Mouse (Mus musculus) liver, adult 2 months (tissue): ENCODE results near the gene Cacng7. TPM values are rescaled to one million over a fixed set of nuclear protein-coding genes. Genes with fewer than 3 reads are reported as not detected.
"Not testable (repeated sequence)": the region's sequence is repeated elsewhere in the genome, so short reads cannot be mapped to it uniquely, and the experiment has no call there.

ENCODE experiments used
- DNase-seq: peaks from one replicate; pipeline ENCODE4 v3.0.0-alpha.2; 2011; ENCODE audit warnings: low read depth, low spot score; ENCODE audit errors: extremely low read depth
- H3K27ac ChIP-seq: fragments of 200-500 bp; replicated peaks from 2 replicates; pipeline ENCODE4 v1.5.1; 2012; ENCODE audit warnings: low read depth, mild to moderate bottlenecking, control low read depth, inconsistent platforms, low read length; ENCODE audit not compliant: insufficient read depth
- H3K27me3 ChIP-seq: fragments of 200-500 bp; 2 replicates; pipeline ENCODE4 v1.6.1; 2012; ENCODE audit warnings: mild to moderate bottlenecking, moderate library complexity, low read length, inconsistent platforms; ENCODE audit not compliant: control insufficient read depth, insufficient read depth
- H3K36me3 ChIP-seq: fragments of 200-500 bp; 2 replicates; pipeline ENCODE4 v1.6.1; 2012; ENCODE audit warnings: low read length, inconsistent platforms; ENCODE audit not compliant: control insufficient read depth, insufficient read depth
- H3K4me1 ChIP-seq: fragments of 200-500 bp; 2 replicates; pipeline ENCODE4 v1.6.1; 2011; ENCODE audit warnings: low read length; ENCODE audit not compliant: control insufficient read depth, insufficient read depth
- H3K4me3 ChIP-seq: fragments of 200-500 bp; 2 replicates; pipeline ENCODE4 v1.5.1; 2011; ENCODE audit warnings: low read depth, mild to moderate bottlenecking, control low read depth, low read length, moderate library complexity; ENCODE audit not compliant: insufficient read depth
- H3K79me2 ChIP-seq: fragments of 200-500 bp; 2 replicates; pipeline ENCODE4 v1.6.1; 2012; ENCODE audit warnings: inconsistent platforms, mild to moderate bottlenecking, low read length, moderate library complexity; ENCODE audit not compliant: control insufficient read depth, insufficient read depth
- H3K9ac ChIP-seq: fragments of 200-500 bp; 2 replicates; pipeline ENCODE4 v1.6.1; 2012; ENCODE audit warnings: low read depth, mild to moderate bottlenecking, control low read depth, inconsistent platforms, low read length
- CTCF ChIP-seq: fragments of 200-500 bp; IDR thresholded peaks from 2 replicates; pipeline ENCODE4 v1.5.1; 2011; ENCODE audit warnings: low read depth, low read length, control low read depth
- POLR2A ChIP-seq: fragments of 200-500 bp; IDR thresholded peaks from 2 replicates; pipeline ENCODE4 v1.6.1; 2011; ENCODE audit warnings: low read length, control low read depth; ENCODE audit not compliant: insufficient read depth; ENCODE audit errors: extremely low read depth
- WGBS: fragments of 180-500 bp; shearing (Covaris S2); methylation state at CpG from one replicate; pipeline ENCODE4 v1.1.7; 2018; 5-methylcytosine and 5-hydroxymethylcytosine counted together
- polyA plus RNA-seq: library from polyadenylated mRNA; depleted of rRNA; stranded (reverse); fragments of >200 nt; gene quantifications from 2 replicates; pipeline ENCODE4 v1.2.3, GENCODE M21; 2012
- total RNA-seq: library from RNA; depleted of rRNA; stranded (reverse); fragments of >200 nt; gene quantifications from 2 replicates; pipeline ENCODE4 v1.2.3, GENCODE M21; 2014

Cacng7 gene
- total and polyA plus RNA-seq, 2 experiments: 0.29 to 0.37 TPM

- Histone ChIP-seq H3K27me3 (no peaks in the 10 kb centered on the region; the same call in 1 of the 2 replicates), H3K9ac (no peak overlapping the region), H3K4me1 (no peaks in the 10 kb centered on the region), H3K27ac (no peak overlapping the region), H3K79me2 (no peaks in the 10 kb centered on the region), H3K4me3 (no peak overlapping the region), H3K36me3 (no peaks in the 10 kb centered on the region)
- no peak for TF ChIP-seq POLR2A
- no peak for TF ChIP-seq CTCF
- WGBS: 3% methylated on average over 17 of the region's 17 CpGs
- DNase-seq: no peak
These were observed 57.0 kb downstream of the Cacng7 start for GRCm38 (mm10) chr7:3389444-3390412.

GRCm38 (mm10) chr7:3390413-3391080, 57.8 kb downstream of the Cacng7 start, which contains the start of gene Cacng8:
Gene Cacng8, plus strand, starts transcription at chr7:3390683.
- no peak within 1 kb of the TSS for H3K27ac ChIP-seq
- no peak within 1 kb of the TSS for H3K4me3 ChIP-seq
- no peaks in the 10 kb centered on the region for H3K79me2 ChIP-seq
- no peaks in the 10 kb centered on the region for H3K36me3 ChIP-seq
- no peaks in the 10 kb centered on the region; the same call in 1 of the 2 replicates for H3K27me3 ChIP-seq
- H3K9ac ChIP-seq: no peak within 1 kb of the TSS
- no peaks in the 10 kb centered on the region for H3K4me1 ChIP-seq
- 4% methylated on average over 7 of the region's 7 CpGs for WGBS
- no peak for TF ChIP-seq POLR2A
- TF ChIP-seq CTCF: no peak
- DNase-seq: no peak

GRCm38 (mm10) chr7:3391081-3391451, 58.3 kb downstream of the Cacng7 start:
- Histone ChIP-seq H3K27me3 (no peaks in the 10 kb centered on the region; the same call in 1 of the 2 replicates), H3K4me3 (no peak overlapping the region), H3K79me2 (no peaks in the 10 kb centered on the region), H3K9ac (no peak overlapping the region), H3K4me1 (no peaks in the 10 kb centered on the region), H3K36me3 (no peaks in the 10 kb centered on the region), H3K27ac (no peak overlapping the region)
- 10% methylated on average over 12 of the region's 12 CpGs for WGBS
- TF ChIP-seq POLR2A (no peak), CTCF (no peak)
- no peak for DNase-seq

- Histone ChIP-seq H3K9ac (no peak overlapping the region), H3K27ac (no peak overlapping the region), H3K79me2 (no peaks in the 10 kb centered on the region), H3K4me3 (no peak overlapping the region), H3K4me1 (no peaks in the 10 kb centered on the region), H3K36me3 (no peaks in the 10 kb centered on the region), H3K27me3 (no peaks in the 10 kb centered on the region; the same call in 1 of the 2 replicates)
- TF ChIP-seq CTCF (no peak), POLR2A (no peak)
- no peak for DNase-seq
- WGBS: 32% methylated on average over 4 of the region's 4 CpGs
These were observed 59.1 kb downstream of the Cacng7 start for GRCm38 (mm10) chr7:3391809-3392208.

GRCm38 (mm10) chr7:3397355-3397754, 64.6 kb downstream of the Cacng7 start:
- no peaks in the 10 kb centered on the region for H3K4me1 ChIP-seq
- no peaks in the 10 kb centered on the region for H3K36me3 ChIP-seq
- no peaks in the 10 kb centered on the region for H3K27me3 ChIP-seq
- H3K27ac ChIP-seq: no peak overlapping the region
- DNase-seq: no peak
- no peak overlapping the region for H3K9ac ChIP-seq
- TF ChIP-seq CTCF (no peak), POLR2A (no peak)
- 69% methylated on average over 10 of the region's 10 CpGs for WGBS
- H3K4me3 ChIP-seq: no peak overlapping the region
- no peaks in the 10 kb centered on the region for H3K79me2 ChIP-seq

GRCm38 (mm10) chr7:3397797-3398196, 65.0 kb downstream of the Cacng7 start:
- 68% methylated on average over 7 of the region's 7 CpGs for WGBS
- no peaks in the 10 kb centered on the region for H3K4me1 ChIP-seq
- TF ChIP-seq POLR2A (no peak), CTCF (no peak)
- DNase-seq: no peak
- no peak overlapping the region for H3K27ac ChIP-seq
- no peak overlapping the region for H3K4me3 ChIP-seq
- no peaks in the 10 kb centered on the region for H3K36me3 ChIP-seq
- H3K27me3 ChIP-seq: no peaks in the 10 kb centered on the region
- no peaks in the 10 kb centered on the region for H3K79me2 ChIP-seq
- no peak overlapping the region for H3K9ac ChIP-seq

GRCm38 (mm10) chr7:3398363-3398762, 65.6 kb downstream of the Cacng7 start:
- H3K36me3 ChIP-seq, H3K9ac ChIP-seq, H3K27ac ChIP-seq, H3K4me1 ChIP-seq, H3K79me2 ChIP-seq, H3K27me3 ChIP-seq, DNase-seq, H3K4me3 ChIP-seq: not testable (repeated sequence)
- 91% methylated on average over 8 of the region's 8 CpGs for WGBS
